Mouse (Mus musculus): Measurements from ENCODE around the gene Micu2. TPM values are rescaled to one million over a fixed set of nuclear protein-coding genes. Genes with fewer than 3 reads are reported as not detected.
A peak's percentile ranks its signal among the peaks of the same experiment; 100 is the strongest.

Gene Micu2
- total RNA-seq (2021) = 10 to 100 TPM; 21.1 to 30.1 TPM

- DNase-seq (ENCODE audit: low spot score in 2 of 2) = peak; percentile 84 to 86
- intact Hi-C loops (cut with DNase I) = loop anchor here (1.0 kb wide), 1 partner anchor 76 kb away; no protein-coding TSS in a partner anchor
Observed at GRCm38 (mm10) chr14:57998526-57999401, at the start of gene Micu2. TSS of gene Micu2 (minus strand) at chr14:57999262.

GRCm38 (mm10) chr14:58046639-58047284 is 47.7 kb upstream of the Micu2 start:
- intact Hi-C loops (cut with DNase I) = no loop called here
- DNase-seq (ENCODE audit: low spot score in 2 of 2) = no peak

- DNase-seq (ENCODE audit: low spot score in 2 of 2) = no peak
- intact Hi-C loops (cut with DNase I) = loop anchor here (10.0 kb wide), 1 partner anchor 569 kb away; no protein-coding TSS in a partner anchor
Observed at GRCm38 (mm10) chr14:58036174-58036573, 37.1 kb upstream of the Micu2 start.

- intact Hi-C loops (cut with DNase I) = loop anchor here (2.0 to 10.0 kb wide), 3 partner anchors 570 to 1048 kb away; no protein-coding TSS in a partner anchor
- DNase-seq (ENCODE audit: low spot score in 2 of 2) = peak; percentile 26 to 53
Observed at GRCm38 (mm10) chr14:58034567-58034966, 35.5 kb upstream of the Micu2 start.

- no peak for DNase-seq (ENCODE audit: low spot score in 2 of 2)
- intact Hi-C loops (cut with DNase I) = no loop called here
Observed at GRCm38 (mm10) chr14:58018869-58019268, 19.8 kb upstream of the Micu2 start.

GRCm38 (mm10) chr14:58003852-58004251 is 4.8 kb upstream of the Micu2 start:
- DNase-seq (ENCODE audit: low spot score in 2 of 2) = no peak
- intact Hi-C loops (cut with DNase I) = no loop called here

- intact Hi-C loops (cut with DNase I) = no loop called here
- DNase-seq (ENCODE audit: low spot score in 2 of 2) = no peak
Observed at GRCm38 (mm10) chr14:58002161-58002560, 3.1 kb upstream of the Micu2 start.

GRCm38 (mm10) chr14:57999402-57999734 is 306 bp upstream of the Micu2 start:
- intact Hi-C loops (cut with DNase I) = no loop called here
- DNase-seq (ENCODE audit: low spot score in 2 of 2) = no peak

- no peak for DNase-seq (ENCODE audit: low spot score in 2 of 2)
- intact Hi-C loops (cut with DNase I) = no loop called here
Observed at GRCm38 (mm10) chr14:57997431-57997830, 1.6 kb downstream of the Micu2 start.

- intact Hi-C loops (cut with DNase I) = no loop called here
- no peak for DNase-seq (ENCODE audit: low spot score in 2 of 2)
Observed at GRCm38 (mm10) chr14:57996210-57996609, 2.9 kb downstream of the Micu2 start.

GRCm38 (mm10) chr14:57991761-57992160 is 7.3 kb downstream of the Micu2 start:
- intact Hi-C loops (cut with DNase I) = no loop called here
- no peak for DNase-seq (ENCODE audit: low spot score in 2 of 2)

- DNase-seq (ENCODE audit: low spot score in 2 of 2) = no peak
- intact Hi-C loops (cut with DNase I) = no loop called here
Observed at GRCm38 (mm10) chr14:57989162-57989561, 9.9 kb downstream of the Micu2 start.

- intact Hi-C loops (cut with DNase I) = no loop called here
- no peak for DNase-seq (ENCODE audit: low spot score in 2 of 2)
Observed at GRCm38 (mm10) chr14:57985780-57986179, 13.3 kb downstream of the Micu2 start.

GRCm38 (mm10) chr14:57982450-57982849 is 16.6 kb downstream of the Micu2 start:
- intact Hi-C loops (cut with DNase I) = no loop called here
- no peak for DNase-seq (ENCODE audit: low spot score in 2 of 2)

GRCm38 (mm10) chr14:57981720-57982418 is 17.2 kb downstream of the Micu2 start:
- intact Hi-C loops (cut with DNase I) = no loop called here
- no peak for DNase-seq (ENCODE audit: low spot score in 2 of 2)

GRCm38 (mm10) chr14:57980776-57981175 is 18.3 kb downstream of the Micu2 start:
- intact Hi-C loops (cut with DNase I) = no loop called here
- DNase-seq (ENCODE audit: low spot score in 2 of 2) = no peak

- no peak for DNase-seq (ENCODE audit: low spot score in 2 of 2)
- intact Hi-C loops (cut with DNase I) = no loop called here
Observed at GRCm38 (mm10) chr14:57980179-57980578, 18.9 kb downstream of the Micu2 start.

GRCm38 (mm10) chr14:57978144-57978543 is 20.9 kb downstream of the Micu2 start:
- intact Hi-C loops (cut with DNase I) = no loop called here
- no peak for DNase-seq (ENCODE audit: low spot score in 2 of 2)

GRCm38 (mm10) chr14:57975656-57976055 is 23.4 kb downstream of the Micu2 start:
- no peak for DNase-seq (ENCODE audit: low spot score in 2 of 2)
- intact Hi-C loops (cut with DNase I) = no loop called here

GRCm38 (mm10) chr14:57971986-57972525 is 27.0 kb downstream of the Micu2 start:
- intact Hi-C loops (cut with DNase I) = no loop called here
- no peak for DNase-seq (ENCODE audit: low spot score in 2 of 2)
